11 mouse cellular contexts compared by ENCODE assay signal in genomic region chr16:8864223-8864631, GRCm38 (mm10). TPM values are rescaled to one million over a fixed set of nuclear protein-coding genes. Genes with fewer than 3 reads are reported as not detected.
DNase-seq lines count a peak whose midpoint lies in the region; ATAC-seq lines count a peak whose summit lies in the region.
"Had no signal": no experiment of that assay in that cellular context is flagged by ENCODE, and none has a peak within 500 bp of the region (broad histone marks: within the 10 kb centered on the region; RNA-seq: fewer than 3 reads in every experiment).

No protein-coding gene starts in this region.

- peak overlapping the region; percentile 33 for H3K4me2 ChIP-seq in heart, embryonic 14.5 days (ENCODE audit: low read length)
- H3K4me2 ChIP-seq: lung, embryonic 14.5 days had no signal

- DNase-seq in kidney, adult 18-20 months: peak; percentile 19
- no peak for DNase-seq in kidney, postnatal 25 days
- peak; percentile 47 for DNase-seq in adipocyte (ENCODE audit: low spot score)
- peak; percentile 49 for DNase-seq in lung, postnatal 10 days
- DNase-seq in right cerebral cortex, adult 2 months (ENCODE audit: low spot score in 2 of 2): no peak
- no peak for DNase-seq in c-Kit-positive CD71-positive TER-119-positive erythroid progenitor cells, embryonic 14.5 days (ENCODE audit: low spot score)
- DNase-seq in embryo, embryonic 11 days: no peak
- DNase-seq: lung, embryonic 14.5 days; thymus, postnatal 25 days had no signal

- H3K27me3 ChIP-seq in heart, embryonic 14.5 days (ENCODE audit: control insufficient read depth, insufficient read depth, low read length): no peaks in the 10 kb centered on the region

- peaks cover 24% of the 10 kb centered on the region for H3K36me3 ChIP-seq in heart, embryonic 14.5 days (ENCODE audit: control insufficient read depth, insufficient read depth, low read length)

- H3K4me3 ChIP-seq in heart, embryonic 14.5 days (ENCODE audit: control insufficient read depth in 1 of 2, insufficient read depth in 1 of 2, low read depth in 1 of 2, low read length in 2 of 2): 0 out of 4 replicates have a peak overlapping the region, but pooled peaks of 1 of the 2 experiments have one; percentile 6

- peak; percentile 12; the same call in 1 of the 2 replicates for ATAC-seq in heart, embryonic 14.5 days (ENCODE audit: insufficient number of reproducible peaks, insufficient read depth, low FRiP score, low read depth)

- H3K27ac ChIP-seq in heart, embryonic 14.5 days (replicated peaks in 1 of 2; ENCODE audit: control insufficient read depth in 1 of 2, insufficient read depth in 1 of 2, low read depth in 2 of 2, low read length in 2 of 2): no peak overlapping the region; a peak in 1 of 4 replicates
- H3K27ac ChIP-seq: hindbrain, postnatal 0 days had no signal

- WGBS in heart, embryonic 14.5 days: 18% methylated on average over 4 of the region's 4 CpGs

- peaks cover 3 to 12% of the 10 kb centered on the region in 2 experiments; a peak in 3 of 4 replicates for H3K4me1 ChIP-seq in heart, embryonic 14.5 days (ENCODE audit: control insufficient read depth in 2 of 2, insufficient read depth in 2 of 2, low read length in 2 of 2)

- no peak overlapping the region for H3K9ac ChIP-seq in heart, embryonic 14.5 days (ENCODE audit: low read length)
- H3K9ac ChIP-seq: lung, embryonic 14.5 days had no signal

- H3K9me3 ChIP-seq in heart, embryonic 14.5 days (ENCODE audit: control insufficient read depth, low read length): no peaks in the 10 kb centered on the region

RNA-seq across cellular contexts. Expression of gene 1810013L24Rik, which starts 34.3 kb away (rescaled TPM):
- 12.5 and 13.7 TPM in 2 replicates for polyA plus RNA-seq in heart, embryonic 14.5 days (2014; fragmentation: Nextera tagmentation; extraction: Ambion mirVana)

Comparison
In these comparisons a context has a peak if more than half of its experiments do, and no peak if none do; other contexts are left out.
1. DNase-seq: peak in kidney, adult 18-20 months (single experiment), adipocyte (single experiment) and lung, postnatal 10 days (single experiment); none in kidney, postnatal 25 days (0 of 2), right cerebral cortex, adult 2 months (0 of 2), c-Kit-positive CD71-positive TER-119-positive erythroid progenitor cells, embryonic 14.5 days (single experiment) and embryo, embryonic 11 days (single experiment).